Mouse (Mus musculus) neural tube, embryonic 11.5 days (tissue): ENCODE results near the gene Myh7b. TPM values are rescaled to one million over a fixed set of nuclear protein-coding genes. Genes with fewer than 3 reads are reported as not detected.
A peak's percentile ranks its signal among the peaks of the same experiment; 100 is the strongest.

Experiments used
- ATAC-seq: fragments of 200-750 bp; cut with Nextera tagmentation; 2 replicates; pipeline ENCODE4 v1.8.0; 2017; ENCODE audit warnings: moderate number of reproducible peaks, mild to moderate bottlenecking, moderate TSS enrichment, moderate library complexity; ENCODE audit not compliant: insufficient read depth, low FRiP score, low TSS enrichment
- DNase-seq: peaks from one replicate; pipeline ENCODE4 v3.0.0-alpha.2; 2015; ENCODE audit warnings: low spot score
- H3K27ac ChIP-seq: fragments of 300-500 bp; sonication (generic); 2 replicates; pipeline ENCODE4 v1.5.1; 2014; ENCODE audit warnings: low read depth, mild to moderate bottlenecking, low read length
- H3K27me3 ChIP-seq: fragments of 300-500 bp; sonication (generic); 2 replicates; pipeline ENCODE4 v1.6.1; 2014; ENCODE audit warnings: mild to moderate bottlenecking, low read length, mixed read lengths; ENCODE audit not compliant: control insufficient read depth, insufficient read depth
- H3K36me3 ChIP-seq: fragments of 300-500 bp; sonication (generic); 2 replicates; pipeline ENCODE4 v1.6.1; 2014; ENCODE audit warnings: mild to moderate bottlenecking, low read length, moderate library complexity, mixed read lengths; ENCODE audit not compliant: control insufficient read depth, insufficient read depth
- H3K4me1 ChIP-seq: fragments of 300-500 bp; sonication (generic); 2 replicates; pipeline ENCODE4 v1.6.1; 2014; ENCODE audit warnings: low read length, mixed read lengths; ENCODE audit not compliant: control insufficient read depth, insufficient read depth
- H3K4me2 ChIP-seq: fragments of 300-500 bp; sonication (generic); 2 replicates; pipeline ENCODE4 v1.6.1; 2014; ENCODE audit warnings: low read depth, mild to moderate bottlenecking, moderate library complexity
- H3K4me3 ChIP-seq: fragments of 300-500 bp; sonication (generic); 2 replicates; pipeline ENCODE4 v1.5.1; 2014; ENCODE audit warnings: low read depth, low read length
- H3K9ac ChIP-seq: fragments of 300-500 bp; sonication (generic); 2 replicates; pipeline ENCODE4 v1.6.1; 2014; ENCODE audit warnings: mild to moderate bottlenecking, low read length
- H3K9me3 ChIP-seq: fragments of 300-500 bp; sonication (generic); 2 replicates; pipeline ENCODE4 v1.6.1; 2016; ENCODE audit warnings: low read length; ENCODE audit not compliant: control insufficient read depth
- WGBS: fragments of 180-500 bp; shearing (Covaris S2); extraction: QIAGEN DNeasy Blood & Tissue Kit; methylation state at CpG from one replicate; pipeline ENCODE4 v1.1.7; 2014; 5-methylcytosine and 5-hydroxymethylcytosine counted together
- polyA plus RNA-seq: library from polyadenylated mRNA; unstranded; fragments of >200 nt; fragmentation: Nextera tagmentation; extraction: Ambion mirVana; gene quantifications from 2 replicates; pipeline ENCODE4 v1.2.1, GENCODE M21; 2014

Myh7b gene
- polyA plus RNA-seq, 1 experiment from 2014 or later, result 1.8 TPM

DNA sequence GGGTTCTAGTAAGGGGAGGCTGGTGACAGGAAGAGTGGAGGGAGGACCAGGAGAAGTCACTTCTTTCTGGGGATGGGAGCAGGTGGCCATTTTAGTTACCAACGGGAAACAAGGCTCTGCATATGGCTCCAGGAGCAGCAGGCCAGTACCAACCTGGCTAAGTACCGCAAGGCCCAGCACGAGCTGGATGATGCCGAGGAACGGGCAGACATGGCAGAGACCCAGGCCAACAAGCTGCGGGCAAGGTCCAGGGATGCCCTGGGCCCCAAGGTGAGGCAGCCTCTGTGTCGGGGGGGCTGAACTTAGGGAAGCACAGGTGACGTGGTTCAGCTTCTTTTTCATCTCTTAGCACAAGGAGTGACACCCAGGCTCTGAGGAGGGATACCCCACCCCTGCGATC is 22.7 kb downstream of the Myh7b start:
- DNase-seq (no peak), ATAC-seq (no peak)
- H3K9ac ChIP-seq, result no peak overlapping the region
- no peak overlapping the region for H3K27ac ChIP-seq
- no peaks in the 10 kb centered on the region for H3K9me3 ChIP-seq
- H3K4me2 ChIP-seq, result no peak overlapping the region
- 95% methylated on average over 9 of the region's 9 CpGs for WGBS
- H3K36me3 ChIP-seq, result peaks cover 11% of the 10 kb centered on the region
- H3K27me3 ChIP-seq, result peaks cover 43% of the 10 kb centered on the region
- H3K4me1 ChIP-seq, result peaks cover 7% of the 10 kb centered on the region
- H3K4me3 ChIP-seq, result no peak overlapping the region

DNA sequence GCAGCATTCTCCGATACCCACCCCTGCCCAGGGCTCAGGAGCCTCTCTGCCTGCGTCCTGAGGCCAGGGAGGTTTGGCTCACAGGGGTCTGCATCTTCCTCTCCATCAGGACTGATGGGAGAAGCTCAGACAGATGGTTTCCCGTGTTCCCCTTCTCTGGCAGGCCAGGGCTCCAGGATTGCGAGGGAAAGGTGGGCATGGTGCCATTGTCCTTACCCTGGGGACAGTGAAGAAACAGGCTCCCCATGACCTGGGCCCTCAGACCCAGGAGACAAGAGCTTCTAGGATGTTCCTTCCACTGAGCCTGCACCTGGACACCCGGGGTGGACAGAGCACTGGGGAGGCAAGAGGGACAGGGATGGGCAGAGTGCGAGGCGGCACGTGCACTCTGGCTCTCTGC is 23.6 kb downstream of the Myh7b start:
- WGBS, result 96% methylated on average over 8 of the region's 8 CpGs
- H3K4me3 ChIP-seq, result no peak overlapping the region
- no peaks in the 10 kb centered on the region for H3K9me3 ChIP-seq
- DNase-seq (no peak), ATAC-seq (no peak)
- H3K27ac ChIP-seq, result no peak overlapping the region
- H3K4me1 ChIP-seq, result peaks cover 7% of the 10 kb centered on the region
- H3K27me3 ChIP-seq, result peaks cover 36% of the 10 kb centered on the region
- H3K36me3 ChIP-seq, result peaks cover 14% of the 10 kb centered on the region
- no peak overlapping the region for H3K4me2 ChIP-seq
- H3K9ac ChIP-seq, result no peak overlapping the region

DNA sequence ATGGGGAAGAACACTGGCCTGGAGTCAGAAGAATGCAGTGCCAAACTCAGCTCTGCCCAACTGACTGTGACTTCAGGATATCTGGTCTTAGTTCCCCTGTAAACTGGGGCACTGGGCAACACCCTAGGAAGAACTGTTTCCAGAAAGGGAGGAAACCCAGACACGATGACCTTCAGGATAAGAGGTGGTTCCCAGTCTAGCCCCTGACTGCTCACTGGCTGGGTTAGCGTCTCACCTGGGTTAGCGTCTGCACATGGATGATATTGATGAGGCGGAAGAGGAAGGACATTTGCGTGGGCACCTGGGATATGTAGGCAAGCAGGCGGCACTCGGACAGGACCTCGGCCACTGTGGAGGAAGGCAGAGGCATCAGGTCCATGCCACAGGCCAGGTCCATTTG is 24.9 kb downstream of the Myh7b start:
- Histone ChIP-seq H3K36me3 (peaks cover 19% of the 10 kb centered on the region), H3K27ac (no peak overlapping the region), H3K4me1 (0 out of 2 replicates have a peak, but pooled peaks cover 3% of the 10 kb centered on the region), H3K9ac (no peak overlapping the region), H3K4me2 (no peak overlapping the region), H3K27me3 (peaks cover 22% of the 10 kb centered on the region), H3K9me3 (no peaks in the 10 kb centered on the region), H3K4me3 (no peak overlapping the region)
- ATAC-seq (no peak), DNase-seq (no peak)
- 95% methylated on average over 8 of the region's 8 CpGs for WGBS

DNA sequence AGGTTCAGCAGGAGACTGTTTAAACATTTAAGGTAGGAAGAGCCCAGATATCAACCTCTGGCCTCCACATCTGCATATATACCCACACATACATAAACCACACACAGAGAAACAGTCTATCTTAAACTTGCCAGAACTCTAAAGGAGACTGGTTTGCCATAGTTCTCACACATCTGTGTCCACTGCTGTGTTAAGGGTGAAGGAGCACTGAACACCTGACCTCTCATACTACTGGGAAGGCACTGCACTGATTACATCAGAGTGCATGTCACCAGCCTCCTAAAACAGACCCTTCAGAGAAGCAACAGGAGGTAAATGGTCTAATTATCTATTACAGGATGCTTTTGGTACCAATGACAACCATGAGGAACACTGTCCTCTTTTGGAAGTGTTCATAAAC is 25.9 kb downstream of the Myh7b start:
- no peak for DNase-seq
- Histone ChIP-seq H3K27ac (no peak overlapping the region), H3K9ac (no peak overlapping the region), H3K36me3 (peaks cover 24% of the 10 kb centered on the region), H3K9me3 (no peaks in the 10 kb centered on the region), H3K4me2 (no peak overlapping the region), H3K4me3 (no peak overlapping the region), H3K4me1 (no peaks in the 10 kb centered on the region), H3K27me3 (peaks cover 12% of the 10 kb centered on the region)
- no peak for ATAC-seq

DNA sequence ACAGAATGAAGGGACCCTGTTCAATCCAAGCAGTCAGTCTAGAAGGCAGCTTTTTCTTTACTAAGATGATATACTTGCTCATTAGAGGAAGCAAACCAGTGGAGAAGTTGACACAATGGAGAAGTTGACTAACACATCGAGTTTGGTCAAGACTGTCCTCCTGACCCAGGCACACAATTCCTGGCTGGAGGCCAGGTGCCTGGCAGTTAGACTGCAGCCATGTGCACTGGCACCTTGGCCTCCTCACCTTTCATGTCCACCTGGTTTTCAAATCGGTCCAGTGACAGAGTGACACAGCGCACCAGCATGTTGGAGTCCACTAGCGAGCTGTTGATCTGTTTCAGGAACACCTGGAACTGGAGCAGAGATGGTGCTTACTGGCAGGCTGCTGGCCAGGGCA is 26.4 kb downstream of the Myh7b start:
- no peak for ATAC-seq
- no peak for DNase-seq
- H3K4me3 ChIP-seq, result no peak overlapping the region
- H3K27ac ChIP-seq, result no peak overlapping the region
- H3K4me2 ChIP-seq, result no peak overlapping the region
- H3K4me1 ChIP-seq, result no peaks in the 10 kb centered on the region
- H3K36me3 ChIP-seq, result peaks cover 24% of the 10 kb centered on the region
- WGBS, result 93% methylated on average over 4 of the region's 4 CpGs
- H3K27me3 ChIP-seq, result peaks cover 7% of the 10 kb centered on the region
- H3K9ac ChIP-seq, result no peak overlapping the region
- no peaks in the 10 kb centered on the region for H3K9me3 ChIP-seq

DNA sequence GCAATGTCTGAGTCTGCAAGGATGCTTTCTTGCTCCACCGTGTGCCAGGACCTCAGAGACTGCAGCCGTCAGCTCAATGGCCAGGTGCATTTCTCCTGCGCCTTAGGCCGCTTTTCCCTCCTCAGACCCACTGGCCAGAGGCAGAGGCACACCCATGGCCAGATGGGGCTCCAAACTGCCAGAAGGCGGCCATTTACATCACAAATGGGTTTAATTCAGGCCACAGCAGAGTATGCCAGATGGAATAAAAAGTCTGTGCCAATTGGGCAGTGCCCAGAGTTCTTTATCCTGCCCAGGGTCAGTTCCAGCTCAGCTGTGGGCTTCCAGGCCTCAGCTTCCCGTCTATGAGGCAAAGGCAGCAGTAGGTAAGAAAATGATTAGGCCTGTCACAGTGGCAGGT is 29.6 kb downstream of the Myh7b start:
- H3K4me2 ChIP-seq, result no peak overlapping the region
- no peak overlapping the region for H3K9ac ChIP-seq
- ATAC-seq, result no peak
- no peak overlapping the region for H3K27ac ChIP-seq
- no peak overlapping the region for H3K4me3 ChIP-seq
- peaks cover 26% of the 10 kb centered on the region for H3K36me3 ChIP-seq
- 86% methylated on average over 6 of the region's 6 CpGs for WGBS
- H3K4me1 ChIP-seq, result no peaks in the 10 kb centered on the region
- DNase-seq, result no peak
- H3K27me3 ChIP-seq, result no peaks in the 10 kb centered on the region
- no peaks in the 10 kb centered on the region for H3K9me3 ChIP-seq

DNA sequence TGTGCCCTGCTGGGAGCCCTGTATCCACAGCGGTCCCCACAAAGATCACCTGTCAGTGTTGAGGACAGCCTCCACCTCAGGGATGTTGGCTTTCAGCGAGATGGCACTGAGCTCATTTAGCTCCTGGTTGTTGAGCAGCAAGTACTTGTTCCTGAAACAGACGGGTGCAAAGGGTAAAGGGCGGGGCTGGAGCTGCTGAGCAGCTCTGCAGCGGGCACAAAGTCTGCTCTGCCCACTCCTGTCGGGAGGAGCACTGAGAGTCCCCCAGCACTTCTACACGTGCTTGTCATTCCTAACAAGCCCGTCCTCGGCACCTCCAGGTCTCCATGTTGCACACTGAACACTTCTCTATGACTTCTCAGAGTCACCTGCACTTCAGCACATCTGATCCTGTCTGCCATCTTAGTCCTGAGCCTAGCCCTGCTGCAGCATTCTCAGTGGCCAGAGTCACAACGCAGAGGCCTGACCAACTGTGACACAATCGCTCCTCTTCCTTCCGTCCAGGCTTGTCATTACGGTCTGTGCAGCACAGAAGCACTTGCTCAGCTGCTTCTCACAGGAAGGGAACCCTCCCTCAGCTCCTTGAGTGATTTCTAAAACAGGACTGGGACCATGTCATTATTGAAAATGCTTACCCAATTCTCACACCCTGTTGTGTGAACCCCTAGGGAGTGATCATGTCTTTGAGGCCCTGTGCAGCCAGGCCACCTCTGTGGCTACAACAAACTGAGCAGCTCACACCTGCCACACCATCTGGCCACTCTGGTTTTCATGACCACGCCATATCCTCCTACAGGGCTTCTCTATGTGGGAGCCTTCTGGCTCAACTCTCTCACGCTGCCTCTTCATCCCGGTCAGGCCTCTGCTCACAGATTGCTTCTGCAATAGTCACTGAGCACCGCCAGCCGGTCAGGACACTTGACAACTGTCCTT is 30.8 kb downstream of the Myh7b start:
- Histone ChIP-seq H3K4me1 (no peaks in the 10 kb centered on the region), H3K27me3 (no peaks in the 10 kb centered on the region), H3K4me2 (no peak overlapping the region), H3K9me3 (no peaks in the 10 kb centered on the region), H3K4me3 (no peak overlapping the region), H3K36me3 (peaks cover 26% of the 10 kb centered on the region), H3K9ac (no peak overlapping the region; the same call in 1 of the 2 replicates), H3K27ac (0 out of 2 replicates have a peak overlapping the region, but pooled peaks have one; percentile 56)
- WGBS, result 79% methylated on average over 18 of the region's 18 CpGs
- DNase-seq (no peak), ATAC-seq (0 out of 2 replicates have a peak, but pooled peaks have one; percentile 27)

DNA sequence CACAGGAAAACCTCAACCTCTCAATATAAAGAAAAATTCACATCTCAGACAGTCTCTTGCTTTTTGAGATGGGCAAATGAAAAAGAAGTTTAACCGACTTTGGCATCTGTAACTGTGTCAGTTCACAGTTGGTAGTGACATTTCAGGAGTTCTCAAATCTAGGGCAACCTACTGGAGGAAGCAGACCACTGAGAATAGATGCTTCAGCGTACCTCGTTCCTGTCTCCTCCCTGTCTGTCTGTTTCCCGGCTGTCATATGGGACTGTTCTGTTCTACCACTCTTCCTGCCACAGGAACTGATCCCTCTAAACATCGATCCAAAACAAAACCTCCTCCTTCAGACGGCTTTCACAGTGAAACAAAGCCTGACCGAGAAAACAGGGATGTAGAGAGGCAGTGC is 34.7 kb downstream of the Myh7b start:
- no peak overlapping the region for H3K9ac ChIP-seq
- no peaks in the 10 kb centered on the region for H3K9me3 ChIP-seq
- no peak overlapping the region for H3K4me3 ChIP-seq
- H3K27me3 ChIP-seq, result no peaks in the 10 kb centered on the region
- 92% methylated on average over 7 of the region's 7 CpGs for WGBS
- H3K36me3 ChIP-seq, result peaks cover 21% of the 10 kb centered on the region
- no peak for DNase-seq
- no peak overlapping the region for H3K4me2 ChIP-seq
- no peaks in the 10 kb centered on the region for H3K4me1 ChIP-seq
- H3K27ac ChIP-seq, result no peak overlapping the region
- ATAC-seq, result no peak

DNA sequence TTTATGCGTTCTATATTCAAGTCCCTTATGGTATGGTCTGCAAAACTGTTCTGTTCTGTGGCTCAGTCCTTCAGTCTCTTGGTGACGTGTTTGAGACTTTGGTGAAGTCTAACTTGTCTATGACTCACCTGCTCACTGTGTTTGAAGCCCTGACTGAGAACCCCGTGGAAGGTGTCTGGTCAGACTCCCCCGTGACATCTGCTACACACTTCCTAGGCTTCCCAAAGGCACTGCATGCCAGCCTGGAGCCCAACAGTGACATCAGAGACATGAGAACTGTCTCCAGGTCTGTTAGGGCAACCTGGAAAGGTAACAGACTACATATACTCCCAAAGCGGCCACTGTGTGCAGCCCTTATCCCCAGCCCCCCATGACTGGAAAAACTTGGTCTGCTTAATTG is 41.6 kb downstream of the Myh7b start:
- no peak overlapping the region for H3K4me3 ChIP-seq
- H3K27ac ChIP-seq, result no peak overlapping the region
- DNase-seq (no peak), ATAC-seq (no peak)
- 94% methylated on average over 5 of the region's 5 CpGs for WGBS
- H3K9ac ChIP-seq, result no peak overlapping the region
- no peak overlapping the region for H3K4me2 ChIP-seq
- peaks cover 23% of the 10 kb centered on the region for H3K36me3 ChIP-seq
- H3K4me1 ChIP-seq, result no peaks in the 10 kb centered on the region
- H3K9me3 ChIP-seq, result no peaks in the 10 kb centered on the region
- H3K27me3 ChIP-seq, result no peaks in the 10 kb centered on the region
